Mouse (Mus musculus): Measurements from ENCODE around the gene Aldh16a1. TPM values are rescaled to one million over a fixed set of nuclear protein-coding genes. Genes with fewer than 3 reads are reported as not detected.

Gene Aldh16a1
- total and polyA plus RNA-seq, 3 experiments = 26.9 to 49.8 (median 45.1) TPM

DNA sequence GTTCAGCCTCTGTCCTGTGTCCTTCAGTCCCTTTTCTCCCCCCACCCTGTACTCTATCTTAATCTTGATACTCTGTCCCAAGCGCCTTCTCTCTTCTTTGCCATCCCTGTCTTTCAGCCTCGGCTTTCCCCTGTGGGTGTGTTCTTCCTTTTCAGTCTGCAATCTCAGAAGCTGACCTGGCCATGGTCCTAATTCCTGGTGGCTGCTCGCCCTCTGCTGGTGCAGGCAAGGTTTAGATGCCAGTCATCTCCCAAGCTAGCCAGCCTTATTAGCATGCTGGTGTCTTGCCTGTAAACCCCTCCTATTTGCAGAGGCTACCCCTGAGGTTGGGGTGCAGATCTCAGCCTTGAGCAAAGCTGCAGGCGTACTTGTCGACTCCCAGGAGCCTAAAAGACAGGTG is 44.1 kb upstream of the Aldh16a1 start:
- TF ChIP-seq MAFK (IDR thresholded peaks at IDR 0.05; ENCODE audit: insufficient replicate concordance, low read length) (no peak), PAX5 (IDR thresholded peaks at IDR 0.05; ENCODE audit: low read length) (no peak), E2F4 (IDR thresholded peaks at IDR 0.05; ENCODE audit: insufficient replicate concordance, low read depth, low read length) (no peak), NELFE (IDR thresholded peaks at IDR 0.05; ENCODE audit: low read depth, low read length) (peak; percentile 11; the same call in 1 of the 2 replicates), SIN3A (IDR thresholded peaks at IDR 0.05; ENCODE audit: low read length) (no peak), ZNF384 (IDR thresholded peaks at IDR 0.05; ENCODE audit: low read depth, low read length) (no peak), JUN (IDR thresholded peaks at IDR 0.05; ENCODE audit: insufficient read depth, low read depth, low read length) (no peak), UBTF (IDR thresholded peaks at IDR 0.05; ENCODE audit: low read depth, low read length) (peak; percentile 52; the same call in 1 of the 2 replicates), ELF1 (IDR thresholded peaks at IDR 0.05; ENCODE audit: low read depth, low read length) (peak; percentile 34; the same call in 1 of the 2 replicates), RCOR1 (conservative IDR thresholded peaks at IDR 0.05; ENCODE audit: low read depth, low read length) (no peak), USF1 (IDR thresholded peaks at IDR 0.05; ENCODE audit: low read depth, low read length) (no peak), RAD21 (IDR thresholded peaks at IDR 0.05; ENCODE audit: low read depth, low read length) (peak; percentile 96), TCF12 (IDR thresholded peaks at IDR 0.05; ENCODE audit: low read depth, low read length) (no peak), CHD1 (IDR thresholded peaks at IDR 0.05; ENCODE audit: low read depth, low read length) (no peak), SMC3 (IDR thresholded peaks at IDR 0.05; ENCODE audit: low read depth, low read length) (peak; percentile 90), NRF1 (IDR thresholded peaks at IDR 0.05; ENCODE audit: low read depth, low read length) (0 out of 2 replicates have a peak, but pooled peaks have one; percentile 11), GABPA (IDR thresholded peaks at IDR 0.05; ENCODE audit: insufficient replicate concordance, low read depth, low read length) (no peak), KAT2A (IDR thresholded peaks at IDR 0.05; ENCODE audit: insufficient replicate concordance, low read length) (no peak), BHLHE40 (IDR thresholded peaks at IDR 0.05; ENCODE audit: low read depth, low read length) (no peak), POLR2A (IDR thresholded peaks at IDR 0.05; ENCODE audit: low read depth, low read length) (no peak), MYC (IDR thresholded peaks at IDR 0.05; ENCODE audit: low read depth, low read length) (no peak), ZC3H11A (IDR thresholded peaks at IDR 0.05; ENCODE audit: low read depth, low read length) (peak; percentile 36; the same call in 1 of the 2 replicates), ZMIZ1 (IDR thresholded peaks at IDR 0.05; ENCODE audit: low read depth, low read length) (no peak), JUND (conservative IDR thresholded peaks at IDR 0.05; ENCODE audit: low read depth, low read length) (no peak), CTCF (conservative IDR thresholded peaks at IDR 0.05 in 1 of 2, IDR thresholded peaks at IDR 0.05 in 1 of 2; ENCODE audit: low read depth in 2 of 2, low read length in 2 of 2) (peak; percentile 21 to 97; a peak in 2 of 4 replicates), IRF4 (IDR thresholded peaks at IDR 0.05; ENCODE audit: low read depth, low read length) (no peak), TBP (conservative IDR thresholded peaks at IDR 0.05; ENCODE audit: low read depth, low read length) (no peak), MXI1 (IDR thresholded peaks at IDR 0.05; ENCODE audit: low read depth, low read length) (no peak), MEF2A (IDR thresholded peaks at IDR 0.05; ENCODE audit: borderline replicate concordance, low read depth, low read length) (no peak), ETS1 (conservative IDR thresholded peaks at IDR 0.05; ENCODE audit: low read depth, low read length) (no peak), CHD2 (IDR thresholded peaks at IDR 0.05; ENCODE audit: low read length) (no peak), MAX (IDR thresholded peaks at IDR 0.05; ENCODE audit: low read length) (no peak), POLR2AphosphoS2 (IDR thresholded peaks at IDR 0.05; ENCODE audit: low read depth, low read length) (no peak)
- dilution Hi-C loops (cut with MboI; ENCODE audit: extremely low pct_ligation_motif_present, extremely low pct_unique_long_range_greater_than_20kb, low sequenced_read_pairs) (no loop called here), in situ Hi-C loops (cut with MboI; ENCODE audit: low pct_ligation_motif_present, low pct_unique_long_range_greater_than_20kb, low sequenced_read_pairs) (no loop called here)
- Histone ChIP-seq H3K36me3 (replicated peaks in 1 of 2; ENCODE audit: control insufficient read depth in 1 of 2, insufficient read depth in 1 of 2, low read length in 1 of 2) (no peaks in the 10 kb centered on the region), H3K9ac (ENCODE audit: insufficient read depth, low read depth) (no peak overlapping the region), H3K27me3 (replicated peaks) (peaks cover 65% of the 10 kb centered on the region), H3K4me1 (ENCODE audit: control insufficient read depth in 1 of 2, insufficient read depth in 2 of 2) (peaks cover 0 to 17% of the 10 kb centered on the region in 2 experiments; a peak in 2 of 4 replicates), H3K4me2 (ENCODE audit: insufficient read depth, low read depth, poor library complexity, severe bottlenecking) (no peak overlapping the region), H3K27ac (ENCODE audit: insufficient read depth, low read depth) (no peak overlapping the region), H3K4me3 (replicated peaks in 1 of 3; ENCODE audit: low read depth in 2 of 3, low read length in 2 of 3, poor library complexity in 1 of 3) (no peak overlapping the region), H3K79me2 (replicated peaks; ENCODE audit: control insufficient read depth, extremely low read depth, insufficient read depth, poor library complexity, severe bottlenecking) (no peaks in the 10 kb centered on the region), H3K9me3 (replicated peaks; ENCODE audit: low read length) (no peaks in the 10 kb centered on the region)
- peak; percentile 72 for DNase-seq (ENCODE audit: extremely low read depth)

Measured in CH12.LX (cell line).